Mouse (Mus musculus) layer of hippocampus, adult 11-12 months (tissue): Measurements from ENCODE around the gene Pgam5.

Source experiments
- DNase-seq: peaks from one replicate; pipeline ENCODE4 v3.0.0; 2022; ENCODE audit warnings: low spot score

Gene Pgam5

GRCm38 (mm10) chr5:110230401-110230779 is 39.3 kb downstream of the Pgam5 start:
- no peak for DNase-seq

DNA sequence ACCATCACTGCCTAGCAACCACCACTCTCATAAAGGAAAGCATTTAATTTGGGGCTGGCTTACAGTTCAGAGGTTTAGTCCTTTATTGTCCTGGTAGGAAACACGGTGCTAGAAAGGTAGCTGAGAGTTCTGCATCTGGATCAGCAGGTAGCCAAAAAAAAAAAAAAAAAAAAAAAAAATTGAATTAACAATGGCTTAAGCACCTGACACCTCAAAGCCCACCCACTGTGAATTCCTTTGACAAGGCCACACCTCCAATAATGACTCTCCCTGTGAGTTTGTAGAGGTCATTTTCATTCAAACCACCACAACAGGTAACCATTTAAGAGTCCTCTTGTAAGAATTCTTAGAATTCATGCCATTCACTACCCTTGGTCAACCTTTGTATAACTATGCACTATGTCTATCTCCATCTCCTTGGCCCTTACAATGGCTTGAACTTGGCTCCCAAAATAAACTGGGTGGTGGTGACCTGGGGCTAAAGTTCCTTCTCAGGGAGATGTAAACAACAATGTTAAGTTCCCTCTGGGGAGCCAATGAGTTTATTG is 42.3 kb downstream of the Pgam5 start:
- DNase-seq = no peak

- DNase-seq = no peak
Measured at GRCm38 (mm10) chr5:110225056-110225455, 44.7 kb downstream of the Pgam5 start.

GRCm38 (mm10) chr5:110222757-110223156 is 47.0 kb downstream of the Pgam5 start:
- no peak for DNase-seq

DNA sequence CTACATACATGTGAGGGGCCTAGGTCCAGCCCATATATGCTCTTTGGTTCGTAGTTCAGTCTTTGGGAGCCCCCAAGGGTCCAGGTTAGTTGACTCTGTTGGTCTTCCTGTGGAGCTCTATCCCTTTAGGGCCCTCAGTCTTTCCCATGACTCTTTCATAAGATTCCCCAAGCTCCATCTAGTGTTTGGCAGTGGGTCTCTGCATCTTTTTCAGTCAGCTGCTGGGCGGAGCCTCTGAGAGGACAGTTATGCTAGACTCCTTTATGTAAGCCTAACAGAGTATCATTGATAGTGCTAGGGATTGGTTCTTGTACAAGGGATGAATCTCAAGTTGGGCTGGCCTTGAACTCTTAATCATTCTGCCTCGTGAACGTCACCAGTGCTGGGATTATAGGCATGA is 49.4 kb downstream of the Pgam5 start:
- DNase-seq = no peak

- no peak for DNase-seq
Measured at GRCm38 (mm10) chr5:110216780-110217179, 52.9 kb downstream of the Pgam5 start.

DNA sequence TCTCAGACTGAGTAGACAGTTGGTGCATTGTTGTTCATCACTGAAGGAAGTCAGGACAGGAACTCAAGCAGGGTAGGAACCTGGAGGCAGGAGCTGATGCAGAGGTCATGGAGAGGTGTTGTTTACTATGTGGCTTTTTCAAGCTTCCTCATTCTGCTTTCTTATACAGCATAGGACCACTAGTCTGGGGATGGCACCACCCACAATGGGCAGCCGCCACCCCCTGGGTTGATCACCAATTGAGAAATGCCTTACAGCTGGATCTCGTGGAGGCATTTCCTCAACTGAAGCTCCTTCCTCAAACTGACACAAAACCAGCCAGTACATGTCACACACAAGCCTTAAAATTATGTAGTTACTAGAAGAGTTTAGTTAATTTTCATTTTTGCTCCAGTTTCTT is 58.4 kb downstream of the Pgam5 start:
- DNase-seq = no peak
